Mouse (Mus musculus) kidney, embryonic 15.5 days (tissue): ENCODE results near the gene Kazn. TPM values are rescaled to one million over a fixed set of nuclear protein-coding genes. Genes with fewer than 3 reads are reported as not detected.

Source experiments
- ATAC-seq: fragments of 200-750 bp; cut with Nextera tagmentation; replicated peaks from 2 replicates; pipeline ENCODE4 v1.8.0; 2017; ENCODE audit warnings: moderate TSS enrichment; ENCODE audit not compliant: low FRiP score
- H3K27ac ChIP-seq: fragments of 300-500 bp; sonication (generic); 2 replicates; pipeline ENCODE4 v1.5.1; 2015; ENCODE audit warnings: mild to moderate bottlenecking, inconsistent platforms
- H3K27me3 ChIP-seq: fragments of 300-500 bp; sonication (generic); 2 replicates; pipeline ENCODE4 v1.6.1; 2015; ENCODE audit warnings: inconsistent platforms
- H3K36me3 ChIP-seq: fragments of 300-500 bp; sonication (generic); 2 replicates; pipeline ENCODE4 v1.6.1; 2015; ENCODE audit warnings: inconsistent platforms
- H3K4me1 ChIP-seq: fragments of 300-500 bp; sonication (generic); 2 replicates; pipeline ENCODE4 v1.6.1; 2015; ENCODE audit warnings: inconsistent platforms
- H3K4me2 ChIP-seq: fragments of 300-500 bp; sonication (generic); 2 replicates; pipeline ENCODE4 v1.6.1; 2015; ENCODE audit warnings: moderate library complexity, mild to moderate bottlenecking, inconsistent platforms
- H3K4me3 ChIP-seq: fragments of 300-500 bp; sonication (generic); replicated peaks from 2 replicates; pipeline ENCODE4 v1.5.1; 2015; ENCODE audit warnings: mild to moderate bottlenecking, inconsistent platforms
- H3K9ac ChIP-seq: fragments of 300-500 bp; sonication (generic); 2 replicates; pipeline ENCODE4 v1.6.1; 2015; ENCODE audit warnings: mild to moderate bottlenecking, inconsistent platforms
- H3K9me3 ChIP-seq: fragments of 300-500 bp; sonication (generic); replicated peaks from 2 replicates; pipeline ENCODE4 v1.6.1; 2016; ENCODE audit warnings: inconsistent platforms
- WGBS: fragments of 180-500 bp; shearing (Covaris S2); methylation state at CpG from one replicate; pipeline ENCODE4 v1.1.7; 2015; ENCODE audit warnings: mixed read lengths; 5-methylcytosine and 5-hydroxymethylcytosine counted together
- polyA plus RNA-seq: library from polyadenylated mRNA; unstranded; fragments of >200 nt; fragmentation: Nextera tagmentation; extraction: Ambion mirVana; gene quantifications from 2 replicates; pipeline ENCODE4 v1.2.1, GENCODE M21; 2015

Kazn gene
- polyA plus RNA-seq, 1 experiment from 2014 or later: 15.9 TPM

DNA sequence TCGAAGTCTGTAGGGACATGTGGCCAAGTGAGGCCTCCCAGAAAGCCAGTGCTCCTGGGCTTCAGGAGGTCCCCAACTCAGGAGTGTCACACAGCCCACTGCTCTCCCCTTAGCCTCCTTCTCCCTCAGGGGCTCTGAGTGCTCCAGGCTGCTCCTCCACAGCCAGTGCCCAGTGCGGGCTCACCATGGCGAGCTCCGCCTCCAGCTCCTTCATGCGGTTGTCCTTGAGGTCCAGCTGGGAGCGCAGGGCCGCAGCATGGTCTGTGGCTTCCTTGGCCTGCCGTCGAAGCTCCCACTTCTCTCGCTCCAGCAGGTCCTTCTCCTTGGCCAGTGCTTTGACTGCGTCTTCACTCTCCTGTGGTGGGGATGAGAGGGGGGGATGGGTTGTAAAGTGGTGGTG, 85.0 kb downstream of the Kazn start:
- peaks cover 43% of the 10 kb centered on the region for H3K36me3 ChIP-seq
- H3K27ac ChIP-seq: no peak overlapping the region
- H3K9me3 ChIP-seq: no peaks in the 10 kb centered on the region
- no peak for ATAC-seq
- H3K4me2 ChIP-seq: no peak overlapping the region
- H3K9ac ChIP-seq: no peak overlapping the region
- H3K27me3 ChIP-seq: no peaks in the 10 kb centered on the region
- H3K4me3 ChIP-seq: no peak overlapping the region
- 72% methylated on average over 11 of the region's 11 CpGs for WGBS
- 0 out of 2 replicates have a peak, but pooled peaks cover 3% of the 10 kb centered on the region for H3K4me1 ChIP-seq

DNA sequence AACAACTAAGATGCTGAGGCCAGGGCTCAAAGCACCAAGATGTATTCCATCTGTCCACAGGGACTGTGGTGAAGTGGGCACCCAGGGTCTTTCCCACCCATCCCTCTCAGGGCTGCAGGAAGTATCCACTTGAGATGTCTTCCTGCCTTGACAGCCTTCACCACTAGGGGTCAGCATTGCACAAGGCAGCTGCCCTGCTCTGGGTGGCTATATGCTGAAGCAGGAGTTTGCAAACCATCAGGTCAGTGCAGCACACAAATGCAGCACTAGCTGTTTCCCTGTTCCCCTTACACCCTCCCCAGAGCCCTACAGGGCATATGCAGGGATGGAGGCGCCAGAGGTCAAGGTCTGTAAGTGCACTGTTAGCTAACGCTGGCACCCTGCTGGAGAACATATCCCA, 85.7 kb downstream of the Kazn start:
- WGBS: 3% methylated on average over 2 of the region's 2 CpGs
- Histone ChIP-seq H3K36me3 (peaks cover 50% of the 10 kb centered on the region), H3K9me3 (no peaks in the 10 kb centered on the region), H3K27ac (no peak overlapping the region), H3K4me2 (no peak overlapping the region), H3K4me1 (0 out of 2 replicates have a peak, but pooled peaks cover 3% of the 10 kb centered on the region), H3K27me3 (no peaks in the 10 kb centered on the region), H3K9ac (no peak overlapping the region), H3K4me3 (no peak overlapping the region)
- ATAC-seq: peak; percentile 48

DNA sequence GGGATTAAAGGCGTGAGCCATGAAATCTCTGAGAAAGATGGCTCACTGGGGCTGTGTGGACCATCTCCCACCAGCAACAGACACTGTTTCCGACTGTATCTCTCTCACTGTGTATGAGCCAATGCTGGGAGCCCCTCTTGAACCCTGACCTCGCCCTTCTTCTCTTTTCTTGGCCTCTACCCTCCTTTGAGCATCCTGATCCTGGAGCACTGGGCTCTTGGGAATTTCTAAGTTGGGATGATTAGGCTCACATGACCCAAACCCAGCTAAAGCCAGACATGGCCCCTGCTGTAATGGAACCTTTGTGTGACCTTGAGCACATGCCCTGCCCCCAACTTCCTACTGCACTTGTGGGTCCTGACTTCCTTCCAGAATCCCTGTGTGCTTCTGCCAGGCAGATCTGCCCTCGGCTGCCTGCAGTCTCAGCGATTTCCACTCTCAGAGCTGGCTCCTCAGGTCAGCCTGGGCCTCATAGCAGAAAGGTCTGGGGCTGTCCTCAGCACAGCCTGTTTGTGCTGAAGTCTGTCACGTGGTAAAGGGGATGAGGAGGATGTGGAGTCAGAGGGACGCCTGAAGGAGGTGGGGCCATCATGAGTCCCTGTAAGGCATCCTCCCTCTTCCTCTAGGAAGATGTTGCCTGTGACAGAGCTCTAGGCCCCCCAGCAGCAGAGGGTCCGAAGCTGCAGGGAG, 86.3 kb downstream of the Kazn start:
- 0 out of 2 replicates have a peak overlapping the region, but pooled peaks have one; percentile 1 for H3K27ac ChIP-seq
- H3K36me3 ChIP-seq: peaks cover 54% of the 10 kb centered on the region
- H3K9me3 ChIP-seq: no peaks in the 10 kb centered on the region
- H3K4me3 ChIP-seq: no peak overlapping the region
- 0 out of 2 replicates have a peak, but pooled peaks cover 3% of the 10 kb centered on the region for H3K4me1 ChIP-seq
- ATAC-seq: no peak
- no peak overlapping the region for H3K9ac ChIP-seq
- 68% methylated on average over 8 of the region's 8 CpGs for WGBS
- no peak overlapping the region for H3K4me2 ChIP-seq
- H3K27me3 ChIP-seq: no peaks in the 10 kb centered on the region

DNA sequence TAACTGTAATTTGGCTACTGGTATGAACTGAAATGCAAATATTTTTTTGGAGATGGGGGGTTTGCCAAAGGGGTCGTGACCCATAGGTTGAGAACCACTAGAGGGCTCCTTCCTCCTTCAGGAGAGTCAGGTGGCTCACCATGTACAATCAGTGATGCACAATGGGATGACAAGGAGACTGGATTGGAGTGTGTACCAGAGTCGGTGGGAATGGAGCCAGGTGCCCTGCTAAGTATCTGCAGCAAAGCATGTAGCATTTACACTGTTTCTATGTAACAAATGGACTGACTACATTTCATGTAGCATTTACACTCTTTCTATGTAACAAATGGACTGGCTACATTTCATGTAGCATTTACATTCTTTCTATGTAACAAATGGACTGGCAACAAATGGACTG, 89.1 kb downstream of the Kazn start:
- H3K9ac ChIP-seq: no peak overlapping the region
- peaks cover 68% of the 10 kb centered on the region for H3K36me3 ChIP-seq
- 75% methylated on average over 2 of the region's 2 CpGs for WGBS

GRCm38 (mm10) chr4:142149202-142149601, 90.0 kb downstream of the Kazn start:
- no peak overlapping the region for H3K4me3 ChIP-seq
- WGBS: 85% methylated on average over 9 of the region's 9 CpGs
- no peaks in the 10 kb centered on the region for H3K27me3 ChIP-seq
- H3K9me3 ChIP-seq: no peaks in the 10 kb centered on the region
- H3K9ac ChIP-seq: no peak overlapping the region
- 0 out of 2 replicates have a peak, but pooled peaks cover 3% of the 10 kb centered on the region for H3K4me1 ChIP-seq
- ATAC-seq: no peak
- no peak overlapping the region for H3K4me2 ChIP-seq
- no peak overlapping the region for H3K27ac ChIP-seq
- H3K36me3 ChIP-seq: peaks cover 76% of the 10 kb centered on the region

More for the DNA sequence above, 89.1 kb downstream of the Kazn start:
- H3K9me3 ChIP-seq: no peaks in the 10 kb centered on the region
- H3K27ac ChIP-seq: no peak overlapping the region
- no peak for ATAC-seq
- 0 out of 2 replicates have a peak, but pooled peaks cover 3% of the 10 kb centered on the region for H3K4me1 ChIP-seq
- H3K27me3 ChIP-seq: no peaks in the 10 kb centered on the region
- no peak overlapping the region for H3K4me3 ChIP-seq
- no peak overlapping the region for H3K4me2 ChIP-seq

DNA sequence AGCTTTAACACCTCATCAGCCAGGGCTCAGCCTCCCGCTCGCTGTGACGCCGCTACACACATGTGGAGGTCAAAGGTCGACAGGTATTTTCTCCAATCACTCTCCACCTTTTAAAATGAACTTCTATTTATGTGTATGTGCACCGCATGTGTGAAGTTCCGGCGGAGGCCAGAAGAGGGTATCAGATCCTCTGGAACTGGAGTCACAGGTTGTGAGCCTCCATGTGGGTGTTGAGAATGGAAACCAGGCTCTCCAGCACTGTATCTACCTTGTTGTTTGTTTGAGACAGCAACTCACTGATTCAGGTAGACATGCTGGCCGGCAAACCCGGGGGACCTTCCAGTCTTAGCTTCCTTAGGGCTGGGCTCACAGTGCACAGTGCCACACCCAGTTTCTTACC, 91.5 kb downstream of the Kazn start:
- H3K4me1 ChIP-seq: no peaks in the 10 kb centered on the region
- no peak for ATAC-seq
- no peak overlapping the region for H3K9ac ChIP-seq
- H3K4me3 ChIP-seq: no peak overlapping the region
- no peaks in the 10 kb centered on the region for H3K27me3 ChIP-seq
- 96% methylated on average over 10 of the region's 10 CpGs for WGBS
- H3K4me2 ChIP-seq: no peak overlapping the region
- no peaks in the 10 kb centered on the region for H3K9me3 ChIP-seq
- no peak overlapping the region for H3K27ac ChIP-seq
- peaks cover 85% of the 10 kb centered on the region for H3K36me3 ChIP-seq

DNA sequence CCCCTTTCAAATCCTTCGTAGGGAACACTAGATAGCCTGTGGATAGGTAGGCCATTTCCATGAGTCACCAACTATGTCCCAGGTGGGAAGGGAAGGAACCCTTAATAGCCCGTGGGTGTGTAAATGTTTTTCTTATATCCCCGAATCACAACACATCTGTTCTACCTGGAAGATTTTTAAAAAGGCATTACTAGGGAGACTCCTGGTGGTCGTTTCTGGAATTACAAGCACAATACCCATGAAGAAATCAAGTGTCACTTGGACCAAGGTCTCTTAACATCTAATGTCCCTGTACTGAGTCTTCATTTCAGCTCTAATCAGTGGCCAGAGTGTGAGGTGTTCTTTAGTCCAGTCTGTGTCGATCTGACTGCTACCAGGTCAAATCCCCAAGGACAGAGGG, 95.1 kb downstream of the Kazn start:
- H3K4me2 ChIP-seq: no peak overlapping the region
- no peak overlapping the region for H3K4me3 ChIP-seq
- H3K9ac ChIP-seq: no peak overlapping the region
- WGBS: 50% methylated on average over 5 of the region's 5 CpGs
- no peaks in the 10 kb centered on the region for H3K4me1 ChIP-seq
- H3K9me3 ChIP-seq: no peaks in the 10 kb centered on the region
- H3K27ac ChIP-seq: no peak overlapping the region
- ATAC-seq: no peak
- no peaks in the 10 kb centered on the region for H3K27me3 ChIP-seq
- H3K36me3 ChIP-seq: peaks cover 79% of the 10 kb centered on the region

DNA sequence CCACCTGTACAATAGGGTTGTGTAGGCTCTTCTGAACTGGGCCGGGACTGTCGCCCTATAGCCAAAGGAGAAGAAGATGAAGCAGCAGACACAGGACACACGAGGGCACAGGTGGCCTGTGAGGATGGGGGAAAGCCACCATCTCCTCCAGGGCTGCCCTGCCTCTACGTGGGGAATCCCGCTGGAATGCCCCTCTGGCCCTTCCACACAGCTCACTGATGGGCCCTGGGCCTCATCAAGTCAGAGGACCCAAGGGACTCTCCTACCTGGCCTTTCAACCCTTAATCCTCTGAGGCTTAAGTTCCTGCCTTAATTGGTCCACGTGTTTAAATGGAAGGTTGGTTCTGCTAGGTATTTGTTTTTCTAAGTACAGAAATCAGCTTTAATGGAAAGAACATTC, 95.9 kb downstream of the Kazn start:
- Histone ChIP-seq H3K4me1 (no peaks in the 10 kb centered on the region), H3K9ac (no peak overlapping the region), H3K9me3 (no peaks in the 10 kb centered on the region), H3K4me2 (no peak overlapping the region), H3K27me3 (no peaks in the 10 kb centered on the region), H3K36me3 (peaks cover 71% of the 10 kb centered on the region), H3K27ac (no peak overlapping the region), H3K4me3 (no peak overlapping the region)
- WGBS: 92% methylated on average over 6 of the region's 6 CpGs
- ATAC-seq: no peak

- Histone ChIP-seq H3K4me1 (no peaks in the 10 kb centered on the region), H3K4me3 (no peak overlapping the region), H3K36me3 (peaks cover 37% of the 10 kb centered on the region), H3K27me3 (no peaks in the 10 kb centered on the region), H3K9ac (no peak overlapping the region), H3K9me3 (no peaks in the 10 kb centered on the region), H3K27ac (no peak overlapping the region), H3K4me2 (no peak overlapping the region)
- no peak for ATAC-seq
- 76% methylated on average over 5 of the region's 5 CpGs for WGBS
Measured at GRCm38 (mm10) chr4:142139729-142140128, 99.5 kb downstream of the Kazn start.

DNA sequence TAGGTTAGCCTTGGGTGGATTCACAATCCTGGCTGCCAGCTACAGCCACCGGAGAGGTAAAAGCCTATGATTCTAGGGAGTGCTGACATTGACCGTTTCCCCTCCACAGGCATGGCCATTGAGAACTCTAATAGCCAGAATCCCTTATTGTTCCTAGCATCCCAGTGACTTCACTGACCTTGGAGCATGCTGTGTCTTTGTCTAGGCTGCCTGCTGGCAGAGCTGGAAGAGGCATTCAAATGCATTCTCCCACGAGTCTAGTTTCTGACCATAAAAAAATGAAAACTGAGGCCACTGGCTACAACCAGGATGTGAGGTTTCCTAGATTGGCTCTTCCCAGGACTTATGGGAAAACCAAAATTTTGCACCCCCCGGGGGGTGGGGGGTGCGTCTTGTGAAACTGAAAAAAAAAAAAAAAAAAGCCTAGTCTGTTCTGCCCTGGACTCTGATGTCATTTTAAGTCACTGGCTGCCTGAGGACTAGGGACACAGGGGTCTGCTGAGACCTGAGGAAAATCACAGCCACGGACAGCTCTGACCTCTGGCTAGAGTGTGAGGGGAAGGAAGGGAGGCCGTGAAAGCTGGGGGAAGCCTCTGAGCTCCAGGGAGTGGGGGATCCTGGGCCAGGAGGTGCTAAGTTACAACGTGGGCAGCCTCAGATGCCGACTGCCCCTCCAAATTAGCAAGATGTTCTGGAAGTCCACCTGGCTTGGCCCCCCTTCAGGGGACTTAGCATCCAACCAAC, 100.7 kb downstream of the Kazn start:
- Histone ChIP-seq H3K4me3 (no peak overlapping the region), H3K9ac (no peak overlapping the region), H3K27me3 (no peaks in the 10 kb centered on the region), H3K4me1 (no peaks in the 10 kb centered on the region), H3K9me3 (no peaks in the 10 kb centered on the region), H3K4me2 (no peak overlapping the region), H3K36me3 (peaks cover 25% of the 10 kb centered on the region), H3K27ac (no peak overlapping the region)
- 37% methylated on average over 9 of the region's 9 CpGs for WGBS
- ATAC-seq: no peak

- no peaks in the 10 kb centered on the region for H3K9me3 ChIP-seq
- no peak overlapping the region for H3K4me3 ChIP-seq
- H3K4me1 ChIP-seq: no peaks in the 10 kb centered on the region
- H3K36me3 ChIP-seq: peaks cover 11% of the 10 kb centered on the region
- WGBS: 90% methylated on average over 10 of the region's 10 CpGs
- H3K27me3 ChIP-seq: no peaks in the 10 kb centered on the region
- ATAC-seq: no peak
- no peak overlapping the region for H3K9ac ChIP-seq
- H3K27ac ChIP-seq: no peak overlapping the region
- no peak overlapping the region for H3K4me2 ChIP-seq
Measured at GRCm38 (mm10) chr4:142136766-142137503, 102.3 kb downstream of the Kazn start.

- no peak overlapping the region for H3K4me3 ChIP-seq
Measured at GRCm38 (mm10) chr4:142135515-142135914, 103.7 kb downstream of the Kazn start.

More at GRCm38 (mm10) chr4:142135515-142135914, 103.7 kb downstream of the Kazn start:
- ATAC-seq: no peak
- no peaks in the 10 kb centered on the region for H3K4me1 ChIP-seq
- no peaks in the 10 kb centered on the region for H3K9me3 ChIP-seq
- no peaks in the 10 kb centered on the region for H3K36me3 ChIP-seq
- no peak overlapping the region for H3K9ac ChIP-seq
- 87% methylated on average over 2 of the region's 2 CpGs for whole genome bisulfite sequencing
- no peak overlapping the region for H3K27ac ChIP-seq
- H3K4me2 ChIP-seq: no peak overlapping the region
- no peaks in the 10 kb centered on the region for H3K27me3 ChIP-seq
